Mouse (Mus musculus): ENCODE results near the gene Lin54. TPM values are rescaled to one million over a fixed set of nuclear protein-coding genes. Genes with fewer than 3 reads are reported as not detected.

The Lin54 gene
- total and polyA plus RNA-seq, 2 experiments from 2014 or later = 7.2 to 14.2 TPM

DNA sequence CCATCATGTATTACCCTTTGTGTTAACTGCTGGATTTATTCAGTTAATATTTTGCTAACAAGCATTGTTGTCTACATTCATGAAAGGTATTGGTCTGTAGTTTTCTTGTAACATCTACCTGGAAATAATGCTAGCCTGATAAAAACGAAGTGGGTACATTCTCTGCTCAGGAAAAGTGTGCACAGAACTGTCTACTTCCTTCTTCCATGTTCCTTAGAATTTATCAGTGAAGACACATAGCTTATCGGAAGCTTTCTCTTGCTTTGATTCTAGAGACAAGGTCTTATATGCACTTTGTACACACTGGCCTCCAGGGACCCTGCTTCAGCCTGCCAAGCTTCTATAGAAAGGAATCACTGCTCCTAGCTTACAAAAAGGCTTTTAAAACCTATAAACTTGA lies 11.1 kb downstream of the Lin54 start:
- no peak overlapping the region for H3K4me2 ChIP-seq (ENCODE audit: low read depth)
- TF ChIP-seq CTCF (IDR thresholded peaks at IDR 0.05; ENCODE audit: low read depth) = no peak
- no peak overlapping the region for H3K9ac ChIP-seq
- H3K27me3 ChIP-seq (ENCODE audit: insufficient read depth, low read length) = no peaks in the 10 kb centered on the region
- no peak for DNase-seq
- ATAC-seq = no peak
- 92% methylated on average over 2 of the region's 2 CpGs for WGBS
- no peaks in the 10 kb centered on the region for H3K9me3 ChIP-seq (ENCODE audit: low read length)
- H3K4me3 ChIP-seq (ENCODE audit: low read depth, low read length) = no peak overlapping the region
- H3K36me3 ChIP-seq (ENCODE audit: insufficient read depth) = no peaks in the 10 kb centered on the region; the same call in 1 of the 2 replicates
- no peaks in the 10 kb centered on the region for H3K4me1 ChIP-seq (ENCODE audit: insufficient read depth)
- H3K27ac ChIP-seq (ENCODE audit: low read depth, low read length) = no peak overlapping the region

DNA sequence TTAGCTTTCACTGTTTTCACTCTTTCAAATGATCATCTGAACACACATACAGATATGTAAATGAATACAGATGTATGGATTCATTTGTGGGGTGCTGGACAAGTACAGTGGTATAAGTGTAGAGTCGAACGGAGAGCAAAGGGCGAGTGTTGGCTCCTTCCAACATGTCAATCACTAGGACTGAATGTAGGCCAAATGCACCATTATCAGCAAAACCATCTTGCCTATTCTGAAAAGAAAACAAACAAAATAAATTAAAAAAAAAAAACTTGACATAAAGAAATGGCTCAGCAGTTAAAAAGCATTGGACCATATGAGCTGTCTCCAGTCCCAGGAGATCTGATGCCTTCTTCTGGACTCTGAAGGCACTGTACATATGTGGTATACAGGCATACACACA lies 12.2 kb downstream of the Lin54 start:
- DNase-seq = no peak
- Histone ChIP-seq H3K36me3 (ENCODE audit: insufficient read depth) (no peaks in the 10 kb centered on the region; the same call in 1 of the 2 replicates), H3K27ac (ENCODE audit: low read depth, low read length) (no peak overlapping the region), H3K9ac (no peak overlapping the region), H3K4me1 (ENCODE audit: insufficient read depth) (no peaks in the 10 kb centered on the region), H3K4me2 (ENCODE audit: low read depth) (no peak overlapping the region), H3K4me3 (ENCODE audit: low read depth, low read length) (no peak overlapping the region), H3K27me3 (ENCODE audit: insufficient read depth, low read length) (no peaks in the 10 kb centered on the region), H3K9me3 (ENCODE audit: low read length) (no peaks in the 10 kb centered on the region)
- no peak for ATAC-seq
- 91% methylated on average over 3 of the region's 3 CpGs for WGBS
- no peak for TF ChIP-seq CTCF (IDR thresholded peaks at IDR 0.05; ENCODE audit: low read depth)

DNA sequence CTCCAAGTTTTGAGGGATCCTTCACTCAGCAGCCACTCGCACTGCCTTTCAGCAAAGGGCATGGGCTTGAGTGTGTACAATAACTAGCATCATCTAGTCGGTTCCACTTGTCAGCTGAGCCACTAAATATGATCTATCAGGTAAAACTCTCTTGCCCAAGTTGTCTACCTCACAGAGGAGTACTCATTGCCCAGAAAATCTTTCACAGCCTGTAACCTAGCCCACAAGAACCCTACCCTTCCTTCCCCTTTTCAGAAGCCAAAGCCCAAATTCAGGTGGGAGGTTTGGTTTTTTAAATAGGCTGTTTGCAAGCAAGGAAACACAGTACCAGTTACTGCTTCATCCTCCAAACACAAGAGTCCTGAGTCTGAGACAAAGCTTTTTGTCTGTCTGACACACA lies 13.3 kb downstream of the Lin54 start:
- 91% methylated on average over 2 of the region's 2 CpGs for WGBS
- DNase-seq (no peak), ATAC-seq (no peak)
- no peak for TF ChIP-seq CTCF (IDR thresholded peaks at IDR 0.05; ENCODE audit: low read depth)
- Histone ChIP-seq H3K4me2 (ENCODE audit: low read depth) (no peak overlapping the region), H3K36me3 (ENCODE audit: insufficient read depth) (no peaks in the 10 kb centered on the region; the same call in 1 of the 2 replicates), H3K4me1 (ENCODE audit: insufficient read depth) (no peaks in the 10 kb centered on the region), H3K27me3 (ENCODE audit: insufficient read depth, low read length) (no peaks in the 10 kb centered on the region), H3K9me3 (ENCODE audit: low read length) (no peaks in the 10 kb centered on the region), H3K9ac (no peak overlapping the region), H3K27ac (ENCODE audit: low read depth, low read length) (no peak overlapping the region), H3K4me3 (ENCODE audit: low read depth, low read length) (no peak overlapping the region)

DNA sequence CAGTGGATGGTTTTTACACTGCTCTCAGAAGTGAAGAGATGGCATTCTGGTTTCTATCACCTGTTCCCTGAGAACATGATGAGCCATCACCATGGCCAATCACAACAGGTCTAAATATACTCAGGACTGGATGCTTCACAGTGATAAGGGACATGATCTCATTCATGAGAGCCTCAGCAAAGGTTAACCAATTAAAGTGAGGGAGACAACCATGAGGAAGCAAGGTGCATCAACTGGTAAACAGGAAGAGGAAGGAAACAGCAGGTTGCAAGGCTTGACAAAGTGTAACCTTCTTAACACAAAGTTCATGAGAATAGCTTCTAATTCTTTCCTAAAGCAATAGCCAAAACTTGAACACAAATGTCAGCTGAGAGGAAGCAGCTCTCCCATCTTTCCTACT lies 16.9 kb downstream of the Lin54 start:
- Histone ChIP-seq H3K4me2 (ENCODE audit: low read depth) (no peak overlapping the region), H3K27me3 (ENCODE audit: insufficient read depth, low read length) (no peaks in the 10 kb centered on the region), H3K9ac (no peak overlapping the region), H3K36me3 (ENCODE audit: insufficient read depth) (no peaks in the 10 kb centered on the region; the same call in 1 of the 2 replicates), H3K4me1 (ENCODE audit: insufficient read depth) (no peaks in the 10 kb centered on the region), H3K9me3 (ENCODE audit: low read length) (no peaks in the 10 kb centered on the region), H3K27ac (ENCODE audit: low read depth, low read length) (no peak overlapping the region), H3K4me3 (ENCODE audit: low read depth, low read length) (no peak overlapping the region)
- DNase-seq = no peak
- ATAC-seq = no peak
- no peak for TF ChIP-seq CTCF (IDR thresholded peaks at IDR 0.05; ENCODE audit: low read depth)

DNA sequence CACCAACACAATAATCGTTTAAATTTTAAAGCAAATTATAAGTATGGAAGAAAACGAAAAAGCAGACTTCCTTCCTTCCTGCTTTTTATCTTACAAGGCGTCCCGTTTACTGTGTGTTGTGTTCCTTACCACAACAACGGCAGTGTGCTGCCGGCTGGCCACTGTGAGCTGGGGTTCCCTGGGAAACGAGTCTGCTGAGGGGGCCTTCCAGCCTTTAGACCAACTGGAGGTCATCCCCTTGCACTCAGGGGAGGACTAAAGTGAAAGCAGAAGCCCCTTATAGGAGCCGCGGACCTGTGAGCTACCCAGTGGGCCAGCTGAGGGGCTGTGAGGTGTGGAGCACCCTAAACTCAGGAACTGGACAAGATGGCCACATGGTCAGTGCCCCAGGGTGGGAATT lies 22.8 kb downstream of the Lin54 start:
- Histone ChIP-seq H3K9ac (no peak overlapping the region), H3K4me3 (ENCODE audit: low read depth, low read length) (no peak overlapping the region), H3K4me2 (ENCODE audit: low read depth) (no peak overlapping the region), H3K27ac (ENCODE audit: low read depth, low read length) (no peak overlapping the region), H3K27me3 (ENCODE audit: insufficient read depth, low read length) (no peaks in the 10 kb centered on the region), H3K36me3 (ENCODE audit: insufficient read depth) (peaks cover 1% of the 10 kb centered on the region; the same call in 1 of the 2 replicates), H3K9me3 (ENCODE audit: low read length) (no peaks in the 10 kb centered on the region), H3K4me1 (ENCODE audit: insufficient read depth) (no peaks in the 10 kb centered on the region)
- ATAC-seq (no peak), DNase-seq (no peak)
- no peak for TF ChIP-seq CTCF (IDR thresholded peaks at IDR 0.05; ENCODE audit: low read depth)
- WGBS = 90% methylated on average over 9 of the region's 9 CpGs

DNA sequence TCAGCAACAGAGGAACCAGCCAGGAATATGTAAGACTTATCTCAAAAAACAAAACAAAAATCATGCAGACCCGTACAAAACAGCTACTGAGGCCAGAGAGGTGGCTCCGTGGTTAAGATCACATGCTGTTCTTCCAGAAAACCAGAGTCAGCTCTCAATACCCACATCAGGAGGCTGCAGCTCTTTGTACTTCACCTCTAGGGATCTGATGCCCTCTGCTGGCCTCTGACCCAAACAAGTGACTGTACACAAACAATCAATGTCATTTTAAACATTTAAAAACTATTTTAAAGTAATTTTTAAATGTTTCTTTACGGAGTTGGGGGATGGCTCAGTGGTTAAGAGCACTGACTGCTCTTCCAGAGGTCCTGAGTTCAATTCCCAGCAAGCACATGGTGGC lies 24.1 kb downstream of the Lin54 start:
- ATAC-seq (no peak), DNase-seq (no peak)
- WGBS = 88% methylated on average over 3 of the region's 3 CpGs
- Histone ChIP-seq H3K4me1 (ENCODE audit: insufficient read depth) (no peaks in the 10 kb centered on the region), H3K4me3 (ENCODE audit: low read depth, low read length) (no peak overlapping the region), H3K4me2 (ENCODE audit: low read depth) (no peak overlapping the region), H3K36me3 (ENCODE audit: insufficient read depth) (peaks cover 8% of the 10 kb centered on the region; the same call in 1 of the 2 replicates), H3K27ac (ENCODE audit: low read depth, low read length) (no peak overlapping the region), H3K9ac (no peak overlapping the region), H3K27me3 (ENCODE audit: insufficient read depth, low read length) (no peaks in the 10 kb centered on the region), H3K9me3 (ENCODE audit: low read length) (no peaks in the 10 kb centered on the region)
- TF ChIP-seq CTCF (IDR thresholded peaks at IDR 0.05; ENCODE audit: low read depth) = no peak

DNA sequence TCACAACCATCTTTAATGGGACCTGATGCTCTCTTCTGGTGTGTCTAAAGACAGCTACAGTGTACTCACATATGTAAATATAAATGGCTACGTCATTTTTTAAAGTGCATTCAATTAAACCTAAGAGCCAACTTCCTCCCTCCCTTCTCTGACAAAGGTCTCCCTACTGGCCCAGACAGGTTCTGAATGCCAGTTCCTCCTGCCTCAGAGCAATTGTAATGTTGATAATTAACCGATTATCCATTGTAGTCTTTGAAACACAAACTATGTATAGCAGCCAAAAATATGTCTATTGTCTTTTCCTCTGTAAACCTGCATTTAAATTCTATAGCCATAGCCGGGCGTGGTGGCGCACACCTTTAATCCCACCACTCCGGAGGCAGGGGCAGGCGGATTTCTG lies 33.1 kb downstream of the Lin54 start:
- ATAC-seq (no peak), DNase-seq (no peak)
- H3K9me3 ChIP-seq (ENCODE audit: low read length) = no peaks in the 10 kb centered on the region
- no peak for TF ChIP-seq CTCF (IDR thresholded peaks at IDR 0.05; ENCODE audit: low read depth)
- H3K4me1 ChIP-seq (ENCODE audit: insufficient read depth) = no peaks in the 10 kb centered on the region
- 94% methylated on average over 7 of the region's 7 CpGs for WGBS
- no peak overlapping the region for H3K4me3 ChIP-seq (ENCODE audit: low read depth, low read length)
- no peak overlapping the region for H3K9ac ChIP-seq
- peaks cover 6% of the 10 kb centered on the region; the same call in 1 of the 2 replicates for H3K36me3 ChIP-seq (ENCODE audit: insufficient read depth)
- H3K27ac ChIP-seq (ENCODE audit: low read depth, low read length) = no peak overlapping the region
- no peaks in the 10 kb centered on the region for H3K27me3 ChIP-seq (ENCODE audit: insufficient read depth, low read length)
- no peak overlapping the region for H3K4me2 ChIP-seq (ENCODE audit: low read depth)

DNA sequence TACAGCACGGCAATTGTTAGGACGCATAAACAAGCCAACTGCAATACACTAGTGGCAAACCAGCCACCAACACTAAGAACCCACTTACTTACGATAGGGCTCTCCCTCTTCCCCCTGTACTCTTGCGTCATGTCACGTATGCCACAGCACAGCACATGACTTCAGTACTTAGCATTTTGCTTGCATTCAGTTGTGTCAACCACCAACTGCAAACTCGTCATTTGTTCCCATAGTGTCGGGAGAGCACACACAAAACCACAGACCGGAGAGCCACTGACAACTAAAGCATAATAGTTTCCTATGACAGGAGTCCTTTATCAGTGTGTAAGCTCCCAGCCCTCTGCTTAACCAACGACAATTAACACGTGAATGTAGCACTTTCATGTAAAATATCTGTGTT lies 33.8 kb downstream of the Lin54 start:
- Histone ChIP-seq H3K4me3 (ENCODE audit: low read depth, low read length) (no peak overlapping the region), H3K9ac (no peak overlapping the region), H3K27ac (ENCODE audit: low read depth, low read length) (no peak overlapping the region), H3K36me3 (ENCODE audit: insufficient read depth) (peaks cover 3% of the 10 kb centered on the region; the same call in 1 of the 2 replicates), H3K4me1 (ENCODE audit: insufficient read depth) (no peaks in the 10 kb centered on the region), H3K9me3 (ENCODE audit: low read length) (no peaks in the 10 kb centered on the region), H3K27me3 (ENCODE audit: insufficient read depth, low read length) (no peaks in the 10 kb centered on the region), H3K4me2 (ENCODE audit: low read depth) (no peak overlapping the region)
- 90% methylated on average over 10 of the region's 10 CpGs for WGBS
- DNase-seq (no peak), ATAC-seq (no peak)
- TF ChIP-seq CTCF (IDR thresholded peaks at IDR 0.05; ENCODE audit: low read depth) = no peak

Data from forebrain, postnatal 0 days (tissue).